Mouse (Mus musculus): Measurements from ENCODE around the gene Med14. TPM values are rescaled to one million over a fixed set of nuclear protein-coding genes. Genes with fewer than 3 reads are reported as not detected.

The Med14 gene
- polyA plus RNA-seq (2015; fragmentation: Nextera tagmentation; extraction: Ambion mirVana), result 9.7 and 11.2 TPM in 2 replicates

GRCm38 (mm10) chrX:12761626-12762333 is at the start of gene Med14:
Gene Med14, minus strand, starts transcription at chrX:12762073.

GRCm38 (mm10) chrX:12673054-12673775 is 88.7 kb downstream of the Med14 start, which contains the start of gene 1810030O07Rik:
Gene 1810030O07Rik, minus strand, starts transcription at chrX:12673668.

Other genes starting within 250 kb of the Med14 start
- gene Atp6ap2, start 174.3 kb downstream of the Med14 start, polyA plus RNA-seq (2015; fragmentation: Nextera tagmentation; extraction: Ambion mirVana), result 26.4 and 31.7 TPM in 2 replicates
- gene 1810030O07Rik, start 88.4 kb downstream of the Med14 start, polyA plus RNA-seq (2015; fragmentation: Nextera tagmentation; extraction: Ambion mirVana), result 12.9 and 14.2 TPM in 2 replicates